Mouse (Mus musculus) ES-Bruce4 (cell line): ENCODE measurements at regions not wholly inside any gene's neighbourhood (a gene's known extent, or its start where the extent isn't known, plus 50 kb on each side); places are given as distances from the start of the nearest gene placed in this dataset.

Experiments used
- CTCF ChIP-seq: IDR thresholded peaks from one replicate; pipeline ENCODE4 v1.8.1; 2011; ENCODE audit warnings: low read depth, low read length
- POLR2A ChIP-seq: IDR thresholded peaks from one replicate; pipeline ENCODE4 v1.8.1; 2011; ENCODE audit warnings: low read length; ENCODE audit not compliant: insufficient read depth

- TF ChIP-seq POLR2A (no peak), CTCF (no peak)
These were observed 92.9 kb upstream of the Rack1 start for GRCm38 (mm10) chr11:48707192-48707591.
